Mouse (Mus musculus) urinary bladder, postnatal 14 days (tissue): ENCODE measurements around the gene Apobec4.

Source experiments
- DNase-seq: peaks from one replicate; pipeline ENCODE4 v3.0.0; 2021; ENCODE audit warnings: low spot score

Gene Apobec4

GRCm38 (mm10) chr1:152750312-152750965 lies at the start of gene Apobec4:
Gene Apobec4, plus strand, starts transcription at chr1:152750551.
- DNase-seq, result no peak

- no peak for DNase-seq
Observed at GRCm38 (mm10) chr1:152701066-152701465, 49.3 kb upstream of the Apobec4 start.

- no peak for DNase-seq
Observed at GRCm38 (mm10) chr1:152702920-152703319, 47.4 kb upstream of the Apobec4 start.

GRCm38 (mm10) chr1:152703941-152704340 lies 46.4 kb upstream of the Apobec4 start:
- DNase-seq, result no peak

GRCm38 (mm10) chr1:152707560-152707959 lies 42.8 kb upstream of the Apobec4 start:
- no peak for DNase-seq

GRCm38 (mm10) chr1:152711037-152711436 lies 39.3 kb upstream of the Apobec4 start:
- no peak for DNase-seq

GRCm38 (mm10) chr1:152713924-152714323 lies 36.4 kb upstream of the Apobec4 start:
- no peak for DNase-seq

- no peak for DNase-seq
Observed at GRCm38 (mm10) chr1:152714405-152714804, 35.9 kb upstream of the Apobec4 start.

GRCm38 (mm10) chr1:152717329-152717728 lies 33.0 kb upstream of the Apobec4 start:
- DNase-seq, result no peak

- no peak for DNase-seq
Observed at GRCm38 (mm10) chr1:152718200-152718599, 32.2 kb upstream of the Apobec4 start.

- no peak for DNase-seq
Observed at GRCm38 (mm10) chr1:152720969-152721368, 29.4 kb upstream of the Apobec4 start.

- no peak for DNase-seq
Observed at GRCm38 (mm10) chr1:152721535-152722198, 28.7 kb upstream of the Apobec4 start.

GRCm38 (mm10) chr1:152724286-152724685 lies 26.1 kb upstream of the Apobec4 start:
- DNase-seq, result no peak

- DNase-seq, result no peak
Observed at GRCm38 (mm10) chr1:152726095-152726494, 24.3 kb upstream of the Apobec4 start.

- no peak for DNase-seq
Observed at GRCm38 (mm10) chr1:152727604-152728236, 22.6 kb upstream of the Apobec4 start.

- DNase-seq, result no peak
Observed at GRCm38 (mm10) chr1:152738793-152739192, 11.6 kb upstream of the Apobec4 start.

- DNase-seq, result no peak
Observed at GRCm38 (mm10) chr1:152739374-152739773, 11.0 kb upstream of the Apobec4 start.

GRCm38 (mm10) chr1:152743095-152743826 lies 7.1 kb upstream of the Apobec4 start:
- DNase-seq, result no peak

GRCm38 (mm10) chr1:152746426-152746825 lies 3.9 kb upstream of the Apobec4 start:
- peak; percentile 84 for DNase-seq

GRCm38 (mm10) chr1:152749276-152749675 lies 1.1 kb upstream of the Apobec4 start:
- no peak for DNase-seq

GRCm38 (mm10) chr1:152761791-152762190 lies 11.4 kb downstream of the Apobec4 start:
- no peak for DNase-seq

GRCm38 (mm10) chr1:152766032-152766772 lies 15.9 kb downstream of the Apobec4 start, which contains the start of the genes Rgl1 and Arpc5:
Gene Rgl1, minus strand, starts transcription at chr1:152766351.
Gene Arpc5, plus strand, starts transcription at chr1:152766542.
- peak; percentile 97 for DNase-seq
